Mouse (Mus musculus): ENCODE data around the gene En2. TPM values are rescaled to one million over a fixed set of nuclear protein-coding genes. Genes with fewer than 3 reads are reported as not detected.

En2 gene
- polyA plus RNA-seq, 1 experiment from 2014 or later, result not detected

GRCm38 (mm10) chr5:28195473-28195872 lies 30.0 kb downstream of the En2 start:
- Histone ChIP-seq H3K9me3 (replicated peaks) (no peaks in the 10 kb centered on the region), H3K4me1 (no peaks in the 10 kb centered on the region), H3K4me3 (replicated peaks) (no peak overlapping the region), H3K4me2 (no peak overlapping the region), H3K9ac (replicated peaks) (no peak overlapping the region), H3K27ac (replicated peaks) (no peak overlapping the region), H3K27me3 (replicated peaks) (0 out of 2 replicates have a peak, but pooled peaks cover 7% of the 10 kb centered on the region), H3K36me3 (no peaks in the 10 kb centered on the region)
- ATAC-seq (ENCODE audit: low FRiP score), result no peak
- WGBS, result 50% methylated on average over 2 of the region's 2 CpGs

- Histone ChIP-seq H3K4me2 (no peak overlapping the region), H3K9ac (replicated peaks) (no peak overlapping the region)
- ATAC-seq (ENCODE audit: low FRiP score), result no peak
Measured at GRCm38 (mm10) chr5:28199089-28199873, 33.8 kb downstream of the En2 start.

DNA sequence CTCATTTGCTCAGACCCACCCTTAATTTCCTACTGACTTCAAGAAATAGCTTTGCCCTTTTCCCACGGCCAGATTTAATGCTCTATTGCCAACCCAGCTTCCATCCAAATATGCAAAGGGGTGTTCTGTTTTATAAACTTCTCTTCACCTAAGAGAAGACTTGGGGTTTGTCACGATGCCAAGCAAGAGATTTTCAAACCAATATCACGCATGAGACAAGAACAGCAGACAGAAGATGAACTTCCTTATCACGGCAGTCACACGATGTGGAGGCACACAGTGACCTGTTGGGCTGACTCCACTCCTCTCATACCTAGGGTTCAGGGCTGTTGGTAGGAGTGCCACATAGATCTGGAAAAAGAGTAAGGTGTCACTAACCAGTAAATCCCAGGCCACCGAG lies 37.6 kb downstream of the En2 start:
- H3K9me3 ChIP-seq (replicated peaks), result no peaks in the 10 kb centered on the region
- H3K27ac ChIP-seq (replicated peaks), result no peak overlapping the region
- no peak overlapping the region for H3K9ac ChIP-seq (replicated peaks)
- no peak overlapping the region for H3K4me3 ChIP-seq (replicated peaks)
- WGBS, result 81% methylated on average over 6 of the region's 6 CpGs
- H3K4me1 ChIP-seq, result no peaks in the 10 kb centered on the region
- H3K4me2 ChIP-seq, result no peak overlapping the region
- H3K27me3 ChIP-seq (replicated peaks), result peaks cover 32% of the 10 kb centered on the region
- H3K36me3 ChIP-seq, result no peaks in the 10 kb centered on the region
- ATAC-seq (ENCODE audit: low FRiP score), result no peak

More at GRCm38 (mm10) chr5:28199089-28199873, 33.8 kb downstream of the En2 start:
- no peaks in the 10 kb centered on the region for H3K36me3 ChIP-seq
- H3K4me3 ChIP-seq (replicated peaks), result no peak overlapping the region
- no peaks in the 10 kb centered on the region for H3K9me3 ChIP-seq (replicated peaks)
- WGBS, result 30% methylated on average over 7 of the region's 7 CpGs
- H3K27me3 ChIP-seq (replicated peaks), result 0 out of 2 replicates have a peak, but pooled peaks cover 6% of the 10 kb centered on the region
- no peak overlapping the region for H3K27ac ChIP-seq (replicated peaks)
- no peaks in the 10 kb centered on the region for H3K4me1 ChIP-seq

- H3K4me1 ChIP-seq, result peaks cover 4% of the 10 kb centered on the region
- H3K36me3 ChIP-seq, result no peaks in the 10 kb centered on the region
- no peaks in the 10 kb centered on the region for H3K9me3 ChIP-seq (replicated peaks)
- no peak overlapping the region for H3K4me3 ChIP-seq (replicated peaks)
- ATAC-seq (ENCODE audit: low FRiP score), result no peak
- 79% methylated on average over 2 of the region's 2 CpGs for WGBS
- no peak overlapping the region for H3K4me2 ChIP-seq
- H3K27me3 ChIP-seq (replicated peaks), result peaks cover 48% of the 10 kb centered on the region
- no peak overlapping the region for H3K27ac ChIP-seq (replicated peaks)
- no peak overlapping the region for H3K9ac ChIP-seq (replicated peaks)
Measured at GRCm38 (mm10) chr5:28204678-28205077, 39.2 kb downstream of the En2 start.

GRCm38 (mm10) chr5:28206448-28206847 lies 41.0 kb downstream of the En2 start:
- H3K27me3 ChIP-seq (replicated peaks), result peaks cover 64% of the 10 kb centered on the region
- WGBS, result 81% methylated on average over 4 of the region's 4 CpGs
- no peaks in the 10 kb centered on the region for H3K36me3 ChIP-seq
- no peak for ATAC-seq (ENCODE audit: low FRiP score)
- no peak overlapping the region for H3K4me3 ChIP-seq (replicated peaks)
- no peak overlapping the region for H3K27ac ChIP-seq (replicated peaks)
- H3K4me1 ChIP-seq, result peaks cover 15% of the 10 kb centered on the region
- no peaks in the 10 kb centered on the region for H3K9me3 ChIP-seq (replicated peaks)
- H3K9ac ChIP-seq (replicated peaks), result no peak overlapping the region
- no peak overlapping the region for H3K4me2 ChIP-seq

DNA sequence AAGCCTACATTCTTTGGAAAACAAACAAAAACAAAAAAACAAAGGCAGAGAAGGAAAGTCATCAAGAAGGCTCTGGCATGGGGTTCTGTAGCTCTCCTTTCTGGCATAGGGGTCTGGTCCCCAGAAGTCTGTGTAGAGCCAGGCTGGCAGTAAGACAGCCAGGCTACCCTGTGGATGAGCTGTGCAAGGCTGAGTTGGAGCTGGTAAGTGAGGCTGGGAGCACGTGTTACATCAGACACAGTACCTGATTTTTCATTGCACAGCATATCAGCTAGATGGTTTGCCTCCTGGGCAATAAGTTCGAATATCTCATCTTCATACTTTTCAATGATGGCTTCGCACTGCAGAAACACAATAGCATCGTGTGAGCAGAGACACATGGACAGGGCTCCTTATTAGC lies 41.5 kb downstream of the En2 start:
- Histone ChIP-seq H3K9me3 (replicated peaks) (no peaks in the 10 kb centered on the region), H3K9ac (replicated peaks) (no peak overlapping the region), H3K27ac (replicated peaks) (no peak overlapping the region), H3K27me3 (replicated peaks) (peaks cover 68% of the 10 kb centered on the region), H3K4me3 (replicated peaks) (no peak overlapping the region), H3K36me3 (no peaks in the 10 kb centered on the region), H3K4me2 (no peak overlapping the region), H3K4me1 (peaks cover 15% of the 10 kb centered on the region)
- 72% methylated on average over 4 of the region's 4 CpGs for WGBS
- no peak for ATAC-seq (ENCODE audit: low FRiP score)

DNA sequence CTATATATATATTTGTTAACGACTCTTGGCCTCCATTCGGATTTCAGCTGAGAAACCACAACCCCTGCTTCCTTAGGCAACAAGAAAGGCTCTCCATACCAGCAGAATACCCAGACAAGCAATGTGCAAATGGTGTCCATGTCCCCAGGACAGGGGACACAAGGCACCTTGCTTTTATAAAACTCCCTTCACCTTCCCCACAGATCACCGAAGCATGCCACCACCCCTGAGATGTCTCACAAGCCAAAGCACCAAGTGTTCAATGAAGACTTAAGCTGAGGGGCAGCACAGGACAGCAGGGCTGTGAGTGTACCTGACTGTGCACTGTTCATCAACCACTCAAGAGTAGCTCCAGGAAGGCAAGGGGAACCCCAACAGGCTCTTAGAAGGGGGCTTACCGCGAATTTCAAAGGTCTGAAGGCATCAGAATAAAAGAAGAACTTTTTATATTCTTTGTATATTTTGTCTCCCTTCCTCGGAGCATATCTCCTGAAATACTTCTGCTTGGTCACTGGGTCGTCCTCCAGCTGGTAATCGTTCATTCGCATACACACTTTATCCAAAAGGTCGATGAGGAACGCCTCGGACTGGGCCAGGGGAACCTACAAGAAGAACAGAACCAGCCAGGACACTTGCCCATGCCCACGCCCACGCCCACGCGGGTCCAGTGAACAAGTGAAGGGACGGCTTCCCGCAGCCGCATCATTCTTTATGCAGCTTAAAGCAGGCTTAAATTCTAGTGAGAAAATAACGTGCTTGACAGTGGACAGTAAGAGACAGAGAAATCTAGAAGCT lies 43.4 kb downstream of the En2 start:
- H3K27ac ChIP-seq (replicated peaks), result no peak overlapping the region
- H3K36me3 ChIP-seq, result no peaks in the 10 kb centered on the region
- no peak overlapping the region for H3K9ac ChIP-seq (replicated peaks)
- 14% methylated on average over 20 of the region's 20 CpGs for WGBS
- H3K4me1 ChIP-seq, result peaks cover 15% of the 10 kb centered on the region
- H3K9me3 ChIP-seq (replicated peaks), result no peaks in the 10 kb centered on the region
- peaks cover 75% of the 10 kb centered on the region for H3K27me3 ChIP-seq (replicated peaks)
- no peak overlapping the region for H3K4me3 ChIP-seq (replicated peaks)
- no peak for ATAC-seq (ENCODE audit: low FRiP score)
- peak overlapping the region; percentile 59 for H3K4me2 ChIP-seq

- under 1% methylated on average over 79 of the region's 80 CpGs for WGBS
- H3K4me3 ChIP-seq (replicated peaks), result peak overlapping the region; percentile 36
Measured at GRCm38 (mm10) chr5:28209549-28210431, 44.3 kb downstream of the En2 start.

DNA sequence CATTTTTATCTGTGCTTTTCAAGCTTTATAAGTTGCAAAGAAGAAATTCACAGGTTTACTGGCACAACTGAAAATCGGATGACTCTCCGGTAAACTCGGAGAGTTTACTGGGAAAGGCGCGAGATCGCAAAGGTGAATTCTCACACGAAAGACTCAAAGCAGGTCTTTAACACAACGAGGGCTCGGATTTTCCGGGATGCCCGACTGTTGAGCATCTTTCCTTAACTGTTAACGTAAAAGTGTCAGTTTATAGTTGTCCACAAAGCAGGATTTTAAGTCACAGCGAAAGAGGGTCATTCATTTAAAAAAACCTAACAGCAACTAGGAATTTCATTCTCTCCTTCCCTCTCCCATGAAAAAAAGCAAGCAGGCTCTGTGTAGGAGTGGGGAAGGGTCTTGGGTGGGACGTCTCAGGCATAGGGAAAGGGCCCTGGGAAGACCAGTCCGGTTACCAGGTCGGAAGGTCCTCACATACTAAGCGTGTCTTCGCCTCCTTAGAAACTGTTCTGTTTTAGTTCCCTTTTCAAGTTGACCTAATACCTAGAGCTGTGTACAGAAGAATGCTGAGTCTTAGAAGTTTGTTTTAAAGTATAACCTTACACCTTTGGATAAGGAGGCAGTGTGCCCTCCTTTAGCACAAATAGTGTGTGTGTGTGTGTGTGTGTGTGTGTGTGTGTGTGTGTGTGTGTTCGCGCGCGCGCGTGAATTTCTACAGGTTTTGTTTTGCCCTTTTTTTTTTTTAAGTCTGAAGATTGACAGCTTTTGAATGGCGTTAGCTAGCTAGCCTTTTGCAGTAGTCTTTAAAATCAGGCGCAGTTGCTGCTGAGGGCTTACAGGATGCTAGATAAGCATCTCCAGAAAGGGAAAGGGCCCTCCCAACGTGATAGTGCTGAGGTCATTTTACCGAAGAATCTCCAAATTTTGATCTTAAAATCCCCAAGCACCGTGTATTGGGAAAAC lies 45.4 kb downstream of the En2 start:
- H3K9me3 ChIP-seq (replicated peaks), result no peaks in the 10 kb centered on the region
- H3K36me3 ChIP-seq, result no peaks in the 10 kb centered on the region
- no peak overlapping the region; the same call in 1 of the 2 replicates for H3K4me3 ChIP-seq (replicated peaks)
- H3K27ac ChIP-seq (replicated peaks), result no peak overlapping the region
- peaks cover 15% of the 10 kb centered on the region for H3K4me1 ChIP-seq
- 2% methylated on average over 29 of the region's 29 CpGs for WGBS
- H3K27me3 ChIP-seq (replicated peaks), result peaks cover 74% of the 10 kb centered on the region
- H3K9ac ChIP-seq (replicated peaks), result no peak overlapping the region
- ATAC-seq (ENCODE audit: low FRiP score), result no peak
- peak overlapping the region; percentile 59 for H3K4me2 ChIP-seq

More at GRCm38 (mm10) chr5:28209549-28210431, 44.3 kb downstream of the En2 start:
- H3K9ac ChIP-seq (replicated peaks), result 0 out of 2 replicates have a peak overlapping the region, but pooled peaks have one; percentile 0
- ATAC-seq (ENCODE audit: low FRiP score), result 0 out of 2 replicates have a peak, but pooled peaks have one; percentile 41
- peaks cover 78% of the 10 kb centered on the region for H3K27me3 ChIP-seq (replicated peaks)
- no peaks in the 10 kb centered on the region for H3K9me3 ChIP-seq (replicated peaks)
- H3K36me3 ChIP-seq, result no peaks in the 10 kb centered on the region
- H3K27ac ChIP-seq (replicated peaks), result no peak overlapping the region
- peaks cover 15% of the 10 kb centered on the region for H3K4me1 ChIP-seq
- peak overlapping the region; percentile 59 for H3K4me2 ChIP-seq

- H3K36me3 ChIP-seq, result no peaks in the 10 kb centered on the region
- H3K4me1 ChIP-seq, result peaks cover 15% of the 10 kb centered on the region
- no peak for ATAC-seq (ENCODE audit: low FRiP score)
- H3K9me3 ChIP-seq (replicated peaks), result no peaks in the 10 kb centered on the region
- no peak overlapping the region for H3K4me2 ChIP-seq
- WGBS, result 3% methylated on average over 15 of the region's 15 CpGs
- peaks cover 67% of the 10 kb centered on the region for H3K27me3 ChIP-seq (replicated peaks)
- H3K9ac ChIP-seq (replicated peaks), result no peak overlapping the region
- H3K27ac ChIP-seq (replicated peaks), result no peak overlapping the region
- no peak overlapping the region for H3K4me3 ChIP-seq (replicated peaks)
Measured at GRCm38 (mm10) chr5:28211651-28212310, 46.3 kb downstream of the En2 start.

Measured in neural tube, embryonic 15.5 days (tissue).